Mouse (Mus musculus) left cerebral cortex, adult 2 months (tissue): ENCODE measurements around the gene Ttc21b. TPM values are rescaled to one million over a fixed set of nuclear protein-coding genes. Genes with fewer than 3 reads are reported as not detected.
A peak's percentile ranks its signal among the peaks of the same experiment; 100 is the strongest.

Experiments used
- DNase-seq, 2 experiments: peaks; one replicate each; pipeline ENCODE4 v3.0.0; 2021 to 2022; ENCODE audit warnings: low spot score in 2 of 2, mixed read lengths in 1 of 2; ENCODE audit errors: extremely low spot score in 1 of 2
- H3K27ac ChIP-seq: fragments of 200-600 bp; 2 replicates; pipeline ENCODE4 v1.8.1; 2022
- H3K4me3 ChIP-seq: fragments of 200-600 bp; 2 replicates; pipeline ENCODE4 v1.8.1; 2022
- CTCF ChIP-seq: fragments of 200-600 bp; IDR thresholded peaks from 2 replicates; pipeline ENCODE4 v1.8.1; 2022; ENCODE audit warnings: antibody characterized with exemption, mild to moderate bottlenecking, moderate library complexity
- intact Hi-C: fragments of 180-260 bp; cut with DNase I; formaldehyde crosslinking; loops from one replicate; pipeline ENCODE4 v1.15.1; 2025
- total RNA-seq, 2 experiments: library from RNA; stranded (reverse); gene quantifications; 2 replicates each; pipeline ENCODE4 v1.2.3; 2021

Gene Ttc21b
- total RNA-seq, 2 experiments from 2014 or later = 10.3 to 10.6 TPM

DNA sequence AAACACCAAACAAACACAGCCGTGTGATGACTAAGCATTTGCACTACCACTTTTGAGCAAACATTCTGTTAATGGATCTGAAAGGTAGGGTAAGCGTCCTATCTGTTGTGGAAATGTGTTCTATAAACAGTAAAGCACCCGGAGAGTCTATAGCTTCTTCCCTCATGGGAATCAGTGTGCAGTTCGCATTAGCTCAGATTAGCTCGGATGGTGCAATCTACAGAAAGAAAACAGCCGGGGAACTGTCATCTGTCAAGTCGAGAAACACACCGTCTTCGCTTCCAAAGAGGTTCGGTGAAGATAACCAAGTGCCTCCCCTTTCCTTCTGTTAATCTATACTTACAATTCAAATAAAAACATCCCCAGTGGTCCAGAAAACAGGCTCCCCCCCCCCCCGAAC lies 85.7 kb downstream of the Ttc21b start:
- no peak overlapping the region for H3K27ac ChIP-seq
- DNase-seq = no peak
- TF ChIP-seq CTCF = no peak
- intact Hi-C loops = loop anchor here (10.0 kb wide), 2 partner anchors 236 to 776 kb away; no protein-coding TSS in a partner anchor
- no peak overlapping the region for H3K4me3 ChIP-seq

GRCm38 (mm10) chr2:66165025-66165424 lies 91.4 kb downstream of the Ttc21b start:
- Histone ChIP-seq H3K27ac (no peak overlapping the region), H3K4me3 (no peak overlapping the region)
- intact Hi-C loops = no loop called here
- DNase-seq = no peak
- TF ChIP-seq CTCF = no peak

DNA sequence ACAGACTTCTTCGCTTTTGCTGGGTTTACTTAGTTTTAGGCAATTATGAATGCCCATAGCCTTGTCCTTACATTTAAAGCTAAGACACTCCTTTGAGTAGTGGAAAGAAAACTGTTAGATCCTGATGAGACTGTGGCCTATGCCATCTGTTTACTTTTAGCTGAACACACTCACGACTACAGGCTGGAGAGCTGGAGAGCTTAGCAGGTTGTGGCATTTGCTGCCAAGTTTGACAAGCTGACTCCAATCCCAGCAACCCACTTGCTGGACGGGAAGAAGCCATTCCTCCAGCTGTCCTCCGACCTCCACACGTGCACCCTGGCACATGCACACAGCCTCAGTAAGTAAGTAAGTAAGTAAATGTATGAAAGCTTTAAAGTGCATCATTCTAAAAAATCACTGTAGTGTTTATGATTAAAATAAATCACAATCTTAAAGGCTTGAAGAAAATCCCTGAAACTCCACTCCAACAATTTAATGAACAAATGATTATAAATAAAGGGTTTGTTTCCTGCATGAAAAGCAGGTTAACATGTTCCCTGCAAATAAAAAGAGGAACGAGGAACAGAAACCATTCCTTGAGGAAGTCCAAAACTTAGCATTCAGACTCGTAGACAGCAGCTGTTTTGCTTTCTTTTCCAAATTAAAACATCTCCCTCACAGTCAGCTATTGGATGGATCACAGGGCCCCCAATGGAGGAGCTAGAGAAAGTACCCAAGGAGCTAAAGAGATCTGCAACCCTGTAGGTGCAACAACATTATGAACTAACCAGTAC lies 98.1 kb downstream of the Ttc21b start:
- intact Hi-C loops = no loop called here
- TF ChIP-seq CTCF = no peak
- no peak for DNase-seq
- H3K27ac ChIP-seq = no peak overlapping the region
- H3K4me3 ChIP-seq = no peak overlapping the region

- no peak for DNase-seq
- Histone ChIP-seq H3K4me3 (no peak overlapping the region), H3K27ac (no peak overlapping the region)
- intact Hi-C loops = no loop called here
- TF ChIP-seq CTCF = no peak
Measured at GRCm38 (mm10) chr2:66151436-66151835, 105.0 kb downstream of the Ttc21b start.

DNA sequence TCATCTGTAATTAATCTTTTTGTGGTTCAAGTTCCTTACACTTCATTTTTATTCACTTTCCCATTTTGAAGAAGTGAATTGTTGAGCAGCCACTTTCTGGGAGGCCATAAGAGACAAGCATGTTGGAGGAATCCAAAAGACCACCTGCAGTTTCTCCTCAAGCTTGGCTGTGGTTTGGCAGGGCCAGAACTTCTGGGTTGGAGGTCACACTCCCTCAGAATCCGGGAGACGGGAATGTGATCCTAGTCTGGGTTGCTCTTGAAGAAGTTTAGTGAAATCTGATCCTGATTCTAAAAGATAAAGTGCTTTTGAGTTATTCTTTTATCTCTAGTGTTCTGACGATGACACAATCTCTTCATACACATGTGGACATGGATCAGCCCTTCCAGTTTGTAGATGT lies 105.9 kb downstream of the Ttc21b start:
- no peak overlapping the region for H3K4me3 ChIP-seq
- no peak overlapping the region for H3K27ac ChIP-seq
- intact Hi-C loops = no loop called here
- no peak for TF ChIP-seq CTCF
- DNase-seq = no peak

DNA sequence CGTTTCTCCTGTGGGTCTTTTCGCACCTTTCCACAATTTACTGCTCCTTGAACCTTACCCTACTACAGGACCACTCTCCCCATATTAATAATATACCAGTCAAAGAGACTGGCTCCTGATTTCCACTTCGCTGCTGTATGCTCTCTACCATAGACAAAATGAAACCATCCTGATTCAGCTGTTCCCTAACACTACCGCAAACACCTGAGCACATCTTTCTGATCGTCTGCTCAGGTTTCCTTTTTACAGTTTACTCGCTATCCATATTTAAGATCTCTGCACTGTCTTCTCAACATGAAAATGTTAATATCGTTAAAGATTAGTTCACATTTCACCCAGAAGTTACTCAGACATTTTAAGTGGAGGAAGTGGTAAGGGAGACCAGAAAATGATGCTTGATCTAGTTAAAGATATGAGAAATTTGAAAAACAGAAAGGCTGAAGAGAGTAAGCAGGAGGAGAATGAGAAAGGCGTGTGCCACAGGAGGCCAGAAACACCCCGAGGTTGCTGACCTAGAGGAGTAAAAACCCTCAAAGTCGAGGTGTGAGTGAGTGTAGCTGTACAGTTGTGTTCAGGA lies 107.7 kb downstream of the Ttc21b start:
- Histone ChIP-seq H3K4me3 (no peak overlapping the region), H3K27ac (no peak overlapping the region)
- no peak for DNase-seq
- TF ChIP-seq CTCF = no peak
- intact Hi-C loops = no loop called here

DNA sequence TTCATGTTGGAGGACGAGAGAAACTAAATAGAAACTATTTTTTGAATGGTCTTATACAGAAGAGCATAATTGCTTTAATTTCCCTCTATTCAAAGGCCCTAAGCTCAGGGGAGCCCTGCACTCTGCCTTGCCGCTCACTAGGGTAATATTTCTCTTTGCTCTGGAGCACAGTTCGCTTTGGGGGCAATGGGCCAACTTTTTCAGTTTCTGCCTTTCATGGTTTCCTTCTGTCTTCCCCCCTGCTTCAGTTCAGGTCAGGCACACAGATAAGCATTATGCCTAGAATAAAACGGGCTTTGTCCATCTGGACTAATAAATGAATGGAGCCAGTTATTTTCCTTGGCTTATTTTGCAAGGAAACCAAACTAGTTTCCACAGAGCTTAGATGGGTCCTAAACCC lies 109.9 kb downstream of the Ttc21b start:
- Histone ChIP-seq H3K27ac (no peak overlapping the region), H3K4me3 (no peak overlapping the region)
- TF ChIP-seq CTCF = no peak
- intact Hi-C loops = no loop called here
- DNase-seq = peak in 1 of 2 experiments; percentile 16

GRCm38 (mm10) chr2:66144770-66145169 lies 111.6 kb downstream of the Ttc21b start:
- Histone ChIP-seq H3K4me3 (no peak overlapping the region), H3K27ac (no peak overlapping the region)
- DNase-seq = no peak
- TF ChIP-seq CTCF = no peak
- intact Hi-C loops = no loop called here

GRCm38 (mm10) chr2:66143284-66143683 lies 113.1 kb downstream of the Ttc21b start:
- no peak for TF ChIP-seq CTCF
- DNase-seq = no peak
- H3K4me3 ChIP-seq = no peak overlapping the region
- intact Hi-C loops = no loop called here
- no peak overlapping the region for H3K27ac ChIP-seq

GRCm38 (mm10) chr2:66142711-66143110 lies 113.7 kb downstream of the Ttc21b start:
- no peak for TF ChIP-seq CTCF
- intact Hi-C loops = no loop called here
- H3K4me3 ChIP-seq = no peak overlapping the region
- DNase-seq = no peak
- no peak overlapping the region for H3K27ac ChIP-seq

GRCm38 (mm10) chr2:66142268-66142667 lies 114.1 kb downstream of the Ttc21b start:
- no peak for DNase-seq

GRCm38 (mm10) chr2:66140246-66140645 lies 116.2 kb downstream of the Ttc21b start:
- no peak for TF ChIP-seq CTCF
- no peak for DNase-seq
- H3K27ac ChIP-seq = no peak overlapping the region
- no peak overlapping the region for H3K4me3 ChIP-seq
- intact Hi-C loops = no loop called here

More at GRCm38 (mm10) chr2:66142268-66142667, 114.1 kb downstream of the Ttc21b start:
- H3K4me3 ChIP-seq = no peak overlapping the region
- no peak overlapping the region for H3K27ac ChIP-seq
- intact Hi-C loops = no loop called here
- no peak for TF ChIP-seq CTCF

Other genes with a start within 250 kb of the Ttc21b start
- gene Galnt3, start 131.6 kb downstream of the Ttc21b start, total RNA-seq = 1 to 10 TPM; 2.3 to 2.6 TPM
- 100 to 1,000 TPM; 114 to 121 TPM for gene Scn1a, start 184.2 kb upstream of the Ttc21b start, total RNA-seq